Mouse (Mus musculus) inflammation-experienced regulatory T-cells, adult 6 months (primary cell): ENCODE data around the gene Foxd1. TPM values are rescaled to one million over a fixed set of nuclear protein-coding genes. Genes with fewer than 3 reads are reported as not detected.

ENCODE experiments used
- ATAC-seq: one replicate; pipeline ENCODE4 v1.8.0; 2017
- polyA plus RNA-seq, 3 experiments: library from polyadenylated mRNA; unstranded; fragments of 100-300 nt; shearing (Covaris generic); gene quantifications; one replicate each; pipeline ENCODE4 v1.2.1; 2017

Foxd1 gene
- polyA plus RNA-seq, 3 experiments from 2014 or later = not detected

DNA sequence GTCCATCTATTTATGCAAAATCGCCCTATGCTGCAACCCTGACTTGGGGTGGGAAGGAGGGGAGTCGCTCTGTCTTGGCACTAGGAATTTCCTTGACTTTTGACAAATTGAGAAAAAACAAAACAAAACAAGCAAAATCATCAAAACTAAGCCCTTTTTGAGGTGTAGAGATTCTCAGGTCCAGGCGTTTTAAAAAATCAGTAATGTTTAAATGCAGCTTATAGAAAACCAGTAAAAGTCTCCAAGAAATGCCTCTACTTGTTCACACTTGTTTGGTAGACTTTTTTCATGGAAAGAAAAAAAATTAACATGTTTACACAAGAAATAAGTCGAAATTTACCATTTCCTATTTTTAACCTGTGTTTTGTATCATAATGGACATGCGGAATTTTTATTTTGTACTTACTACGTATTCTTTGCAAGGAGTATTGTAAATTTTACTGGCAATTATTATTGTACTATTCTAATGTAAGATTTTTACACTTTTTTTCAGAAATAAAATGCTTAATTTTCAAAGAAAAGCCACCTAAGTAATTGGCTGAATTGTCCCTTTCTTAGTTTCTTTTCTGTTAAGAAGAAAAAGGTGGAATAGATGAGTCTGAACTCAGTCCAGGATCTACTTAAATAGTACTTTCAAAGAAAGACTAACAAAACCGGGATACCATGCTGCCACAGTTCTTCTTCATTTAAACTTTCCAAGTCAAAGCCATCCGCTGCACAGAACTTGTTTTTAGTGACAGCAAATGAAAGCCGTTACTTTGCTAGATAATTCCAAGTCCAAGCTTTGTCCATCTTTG is 2.3 kb downstream of the Foxd1 start:
- ATAC-seq = no peak

- no peak for ATAC-seq
These were observed 3.0 kb downstream of the Foxd1 start for GRCm38 (mm10) chr13:98356973-98357425.

DNA sequence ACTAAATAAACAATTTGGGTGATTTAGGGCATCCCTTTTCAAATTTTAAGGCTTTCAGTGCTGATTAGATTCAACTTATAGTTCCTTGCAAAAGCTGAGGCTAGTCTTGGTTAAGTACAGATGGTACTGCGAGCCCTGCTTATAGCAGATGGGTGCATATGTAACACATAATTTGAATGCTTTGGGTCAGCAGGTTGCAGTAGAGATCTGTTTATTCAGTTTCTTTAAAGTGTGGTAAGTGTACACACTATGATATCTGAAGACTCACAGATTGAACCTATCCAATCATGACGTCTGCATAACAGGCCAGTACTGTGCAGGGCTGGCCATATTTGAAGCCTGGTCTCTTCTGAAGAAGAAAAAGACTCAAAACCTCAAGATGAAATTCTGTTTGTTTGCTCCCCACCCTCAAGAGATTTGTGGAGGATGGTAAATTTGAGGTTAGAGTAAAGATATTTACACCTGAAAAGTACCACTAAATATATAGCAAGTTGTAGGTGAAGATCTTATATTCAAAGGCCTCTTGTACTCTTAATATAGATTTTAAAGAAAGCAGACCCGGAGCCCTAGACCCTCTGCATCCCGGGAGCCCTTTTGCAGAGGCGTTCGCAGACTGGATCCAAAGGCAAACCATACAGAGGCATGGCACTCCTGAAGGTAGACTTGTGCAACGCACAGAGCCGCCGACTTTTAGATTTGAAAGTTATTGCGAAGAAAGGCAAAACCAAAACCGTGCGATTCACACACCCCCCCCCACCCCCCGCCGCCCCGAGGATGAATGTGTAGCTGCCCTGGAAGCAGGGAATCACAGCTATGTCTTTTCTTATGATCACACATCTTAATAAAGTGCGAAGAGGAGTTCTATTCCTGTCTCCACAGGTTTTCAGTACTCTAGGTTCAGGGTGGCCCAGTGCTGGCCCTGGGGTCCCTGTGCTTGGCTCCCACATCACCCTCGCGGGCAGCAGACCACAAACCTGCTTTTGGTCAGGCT is 3.7 kb downstream of the Foxd1 start:
- ATAC-seq = no peak

GRCm38 (mm10) chr13:98358424-98359181 is 4.6 kb downstream of the Foxd1 start:
- ATAC-seq = no peak

DNA sequence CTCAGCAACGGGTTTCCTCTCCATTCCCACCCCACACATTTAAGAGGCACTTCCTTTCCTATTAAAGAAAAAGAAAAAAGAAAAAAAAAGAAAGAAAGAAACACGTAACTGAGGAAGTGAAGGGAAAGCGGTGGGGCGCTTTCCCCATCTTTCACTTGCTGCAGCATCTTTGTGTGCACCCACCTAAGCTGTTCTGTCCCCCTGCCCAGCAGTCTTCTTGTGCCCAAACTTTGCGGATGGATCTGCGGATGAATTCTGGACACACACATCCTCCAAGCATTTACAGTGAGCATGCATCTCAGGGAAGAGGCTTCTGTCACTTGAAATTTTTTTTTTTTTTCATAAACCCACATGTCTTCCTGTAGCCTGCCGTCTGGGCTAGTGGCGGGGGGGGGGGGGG is 5.3 kb downstream of the Foxd1 start:
- no peak for ATAC-seq

- no peak for ATAC-seq
These were observed 6.3 kb downstream of the Foxd1 start for GRCm38 (mm10) chr13:98360391-98360790.

GRCm38 (mm10) chr13:98361161-98361560 is 7.1 kb downstream of the Foxd1 start:
- no peak for ATAC-seq

DNA sequence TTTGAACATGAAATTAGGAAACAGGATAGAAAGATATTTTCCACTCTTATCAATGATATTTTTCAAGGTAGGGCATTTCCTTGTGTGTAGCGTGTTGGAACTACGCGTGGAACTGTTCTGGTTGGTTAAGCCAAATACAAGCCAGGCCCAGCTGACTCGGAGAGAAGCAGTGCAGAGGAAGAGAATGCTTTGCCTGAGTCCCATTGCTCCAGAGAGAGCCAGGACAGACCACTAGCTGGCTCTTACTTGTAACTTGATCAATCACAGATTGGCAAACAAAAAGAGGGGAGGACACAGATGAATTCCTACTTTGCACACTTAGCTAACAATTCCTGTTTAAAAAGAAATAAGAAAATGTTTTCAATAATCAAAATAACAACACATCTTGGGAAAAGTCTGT is 9.0 kb downstream of the Foxd1 start:
- no peak for ATAC-seq

DNA sequence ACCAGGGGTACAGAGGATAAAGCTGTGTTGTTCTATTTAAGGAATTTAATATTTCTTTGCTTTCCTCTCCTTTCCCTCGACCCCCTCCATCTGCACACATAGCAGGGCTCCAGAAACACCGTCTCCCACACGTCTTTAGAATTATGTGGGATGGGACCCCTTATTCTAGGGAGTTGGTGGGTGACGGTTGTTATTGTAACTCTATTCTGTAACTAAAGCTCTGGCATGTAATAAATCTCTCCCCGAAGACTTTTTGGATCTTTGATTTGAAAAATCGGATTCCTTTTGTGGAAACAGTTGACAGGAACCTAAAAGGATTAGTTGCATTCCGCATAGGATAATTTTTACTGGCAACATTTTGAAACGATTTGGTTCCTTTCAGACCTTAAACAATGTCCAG is 11.0 kb downstream of the Foxd1 start:
- ATAC-seq = no peak

DNA sequence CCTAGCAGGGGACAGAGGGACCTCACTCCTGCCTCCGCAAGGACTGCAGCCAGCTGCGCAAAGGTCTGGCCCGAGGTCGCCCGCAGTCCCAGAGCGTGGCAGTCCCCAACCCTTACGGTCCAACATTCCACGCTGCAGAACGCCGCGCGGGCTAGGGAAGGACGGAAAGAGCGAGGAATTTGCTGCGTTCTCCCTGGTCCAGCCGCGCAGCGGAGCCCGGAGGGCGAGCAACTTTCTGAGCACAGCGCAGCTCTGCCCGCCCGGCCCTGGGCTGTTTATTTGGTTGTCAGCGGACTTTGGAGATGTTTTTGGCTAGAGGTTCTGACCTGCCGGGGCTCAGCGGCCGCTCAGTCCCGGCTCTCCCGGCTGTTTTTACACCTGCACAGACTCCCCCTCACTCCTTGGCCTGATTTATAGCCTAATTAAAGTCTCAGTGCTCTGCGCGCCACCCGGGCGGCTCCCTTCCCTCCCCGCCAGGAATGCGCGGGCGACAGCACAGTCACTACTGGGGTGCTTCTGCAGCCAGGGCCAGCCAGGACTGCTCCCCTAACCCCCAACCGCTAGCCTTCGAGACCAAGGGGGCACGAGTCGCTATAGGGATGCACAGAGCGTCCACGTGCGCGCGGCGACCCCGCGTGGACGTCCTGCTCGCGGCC is 11.9 kb downstream of the Foxd1 start:
- no peak for ATAC-seq

DNA sequence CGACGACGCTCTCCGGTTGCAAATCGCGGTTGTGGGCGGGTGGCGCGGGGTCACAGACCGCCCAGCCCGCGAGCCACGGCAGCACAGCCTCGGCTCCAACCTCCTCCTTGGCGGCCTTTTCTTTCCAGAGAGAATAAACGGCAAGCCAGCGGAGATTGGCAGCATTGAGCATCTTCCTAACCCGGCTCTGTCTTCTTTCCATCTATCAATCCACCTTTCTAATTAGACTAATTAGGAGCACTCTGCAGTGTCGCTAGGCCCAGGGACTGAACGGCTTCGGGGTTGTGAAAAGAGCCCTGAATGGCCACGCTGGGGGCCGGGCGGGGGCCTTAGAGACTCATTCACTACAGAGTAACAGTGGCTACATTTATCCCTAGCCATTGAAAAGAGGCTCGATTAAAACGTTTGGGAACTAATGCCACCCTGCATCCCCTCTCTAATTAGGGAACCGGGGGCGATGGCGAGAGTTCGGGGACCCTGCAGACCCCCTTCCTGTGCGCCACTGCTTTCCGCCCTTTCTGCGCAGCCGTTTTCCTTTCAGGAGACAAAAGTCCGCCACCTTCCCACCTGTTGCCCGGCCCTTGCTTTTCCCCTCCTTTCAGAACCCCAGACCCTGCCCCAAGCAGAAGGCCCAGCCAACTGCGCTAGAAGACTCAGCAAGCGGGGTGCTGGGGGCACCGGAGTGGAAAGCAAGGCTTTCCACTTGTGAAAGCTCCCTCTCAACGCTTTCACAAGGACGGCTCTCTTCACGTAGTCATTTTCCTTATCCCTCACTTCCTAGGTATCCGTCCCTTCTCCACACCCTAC is 12.6 kb downstream of the Foxd1 start:
- no peak for ATAC-seq

DNA sequence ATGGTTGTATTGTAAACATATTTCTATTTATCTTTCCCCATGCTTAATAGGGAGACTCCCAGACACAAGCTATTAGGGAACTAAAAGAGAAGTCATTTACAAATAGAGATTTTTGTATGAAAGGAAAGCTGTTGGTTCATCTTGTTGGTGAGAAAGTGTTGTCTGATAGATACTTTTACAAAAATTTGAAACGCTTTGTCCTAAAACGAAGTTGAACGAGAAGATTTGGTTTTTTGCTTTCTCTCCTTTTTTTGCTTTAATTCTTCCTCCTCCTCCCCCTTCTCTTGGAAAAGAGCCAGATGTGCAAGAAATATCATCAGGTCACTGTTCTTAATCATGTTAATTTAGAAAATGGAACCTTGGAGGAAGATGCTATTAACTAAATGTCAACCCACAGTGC is 13.6 kb downstream of the Foxd1 start:
- ATAC-seq = no peak

- no peak for ATAC-seq
These were observed 15.0 kb downstream of the Foxd1 start for GRCm38 (mm10) chr13:98369046-98369445.

DNA sequence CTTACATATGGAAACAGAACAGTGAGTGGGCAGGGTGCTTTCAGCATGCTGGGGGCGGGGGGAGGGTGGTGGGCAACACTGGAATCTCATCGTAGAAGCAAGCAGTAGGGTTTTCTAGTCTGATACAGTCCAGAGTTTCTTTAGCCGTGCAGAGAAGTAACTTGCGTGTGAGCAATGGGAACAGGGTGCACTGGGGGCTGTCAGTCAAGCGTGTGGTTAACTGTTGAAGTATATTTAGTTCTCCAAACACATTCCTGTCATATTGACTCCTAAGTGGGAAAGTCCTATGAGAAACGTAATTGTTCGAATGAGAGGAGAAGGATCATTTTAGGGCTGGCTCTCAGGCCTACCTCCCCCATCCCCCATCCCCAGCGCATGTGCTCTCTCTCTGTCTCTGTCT is 20.5 kb downstream of the Foxd1 start:
- ATAC-seq = no peak

- no peak for ATAC-seq
These were observed 20.9 kb downstream of the Foxd1 start for GRCm38 (mm10) chr13:98374979-98375378.

GRCm38 (mm10) chr13:98377746-98378145 is 23.7 kb downstream of the Foxd1 start:
- no peak for ATAC-seq

- no peak for ATAC-seq
These were observed 28.7 kb downstream of the Foxd1 start for GRCm38 (mm10) chr13:98382751-98383150.

GRCm38 (mm10) chr13:98383911-98384498 is 30.0 kb downstream of the Foxd1 start:
- ATAC-seq = no peak

- no peak for ATAC-seq
These were observed 31.8 kb downstream of the Foxd1 start for GRCm38 (mm10) chr13:98385877-98386276.

GRCm38 (mm10) chr13:98389092-98389491 is 35.0 kb downstream of the Foxd1 start:
- no peak for ATAC-seq

GRCm38 (mm10) chr13:98390363-98390762 is 36.3 kb downstream of the Foxd1 start:
- ATAC-seq = no peak
